Mouse (Mus musculus): Measurements from ENCODE around the gene Ism1. TPM values are rescaled to one million over a fixed set of nuclear protein-coding genes. Genes with fewer than 3 reads are reported as not detected.

Gene Ism1
- polyA plus RNA-seq, 1 experiment, result 0.36 TPM

DNA sequence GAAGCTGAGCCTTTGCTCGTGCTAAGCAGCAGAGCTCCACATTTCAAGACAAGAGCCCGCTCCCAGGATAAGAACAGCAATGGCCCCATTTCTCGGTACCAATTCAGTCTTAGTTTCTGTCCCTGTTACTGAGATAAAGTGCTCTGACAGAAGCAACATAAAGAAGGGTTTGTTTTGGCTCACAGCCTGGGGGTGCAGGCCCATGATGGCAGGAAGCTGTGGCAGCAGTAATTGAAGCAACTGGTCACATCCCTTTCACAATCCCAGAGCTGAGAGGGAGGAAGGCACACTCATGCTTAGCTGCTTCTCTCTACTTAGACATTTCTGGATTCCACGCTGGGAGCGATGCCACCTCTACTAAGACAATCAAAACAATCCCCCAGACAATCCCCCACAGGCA, 86.4 kb downstream of the Ism1 start:
- H3K36me3 ChIP-seq (ENCODE audit: control insufficient read depth, insufficient read depth, low read length), result no peaks in the 10 kb centered on the region
- no peak overlapping the region for H3K27ac ChIP-seq (ENCODE audit: control insufficient read depth, insufficient read depth, low read length)
- WGBS, result 77% methylated on average over 5 of the region's 5 CpGs
- no peak overlapping the region for H3K4me3 ChIP-seq (ENCODE audit: control insufficient read depth, insufficient read depth, low read length)
- H3K4me1 ChIP-seq (replicated peaks; ENCODE audit: control insufficient read depth, insufficient read depth, low read length), result no peaks in the 10 kb centered on the region
- no peaks in the 10 kb centered on the region for H3K27me3 ChIP-seq (ENCODE audit: control insufficient read depth, insufficient read depth, low read length)
- TF ChIP-seq CTCF (IDR thresholded peaks at IDR 0.05; ENCODE audit: borderline replicate concordance, control insufficient read depth, extremely low read depth, insufficient read depth, low read length, poor library complexity) (no peak), POLR2A (IDR thresholded peaks at IDR 0.05; ENCODE audit: control insufficient read depth, extremely low read depth, insufficient read depth, low read length, poor library complexity) (no peak)
- no peak for DNase-seq

DNA sequence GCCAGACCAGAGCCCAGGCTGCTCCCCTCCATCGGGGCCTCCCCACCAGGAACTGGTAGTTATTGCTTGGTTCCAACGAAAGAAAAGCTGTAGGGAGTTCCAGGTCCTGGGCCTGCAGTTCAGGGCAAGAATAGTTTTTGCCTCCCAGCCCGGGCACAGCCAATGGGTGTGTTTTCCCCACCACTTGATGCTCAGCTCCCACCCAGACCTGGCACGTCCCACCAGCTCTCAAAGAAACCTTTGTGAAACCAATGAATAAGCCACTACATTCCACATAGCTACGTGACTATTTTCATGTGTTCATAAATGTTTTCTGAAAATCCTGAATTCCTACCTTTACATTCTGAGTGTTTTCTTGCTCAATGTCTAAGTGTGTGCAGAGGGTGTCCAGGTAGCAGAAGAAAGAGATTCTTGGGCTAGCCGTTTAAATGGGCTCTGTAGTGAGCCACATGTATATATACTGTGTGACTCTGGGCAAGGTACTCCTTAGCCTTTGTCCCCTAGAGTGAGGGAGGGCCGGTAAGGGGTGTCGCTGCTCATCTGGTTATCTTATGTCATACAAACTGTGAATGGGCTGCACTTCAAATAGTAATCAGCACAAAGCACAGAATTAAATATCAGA, 97.1 kb downstream of the Ism1 start:
- Histone ChIP-seq H3K27me3 (ENCODE audit: control insufficient read depth, insufficient read depth, low read length) (no peaks in the 10 kb centered on the region), H3K4me1 (replicated peaks; ENCODE audit: control insufficient read depth, insufficient read depth, low read length) (peaks cover 4% of the 10 kb centered on the region), H3K4me3 (ENCODE audit: control insufficient read depth, insufficient read depth, low read length) (no peak overlapping the region), H3K27ac (ENCODE audit: control insufficient read depth, insufficient read depth, low read length) (no peak overlapping the region), H3K36me3 (ENCODE audit: control insufficient read depth, insufficient read depth, low read length) (no peaks in the 10 kb centered on the region)
- no peak for TF ChIP-seq POLR2A (IDR thresholded peaks at IDR 0.05; ENCODE audit: control insufficient read depth, extremely low read depth, insufficient read depth, low read length, poor library complexity)
- TF ChIP-seq CTCF (IDR thresholded peaks at IDR 0.05; ENCODE audit: borderline replicate concordance, control insufficient read depth, extremely low read depth, insufficient read depth, low read length, poor library complexity), result no peak
- 90% methylated on average over 8 of the region's 8 CpGs for WGBS
- DNase-seq, result no peak

DNA sequence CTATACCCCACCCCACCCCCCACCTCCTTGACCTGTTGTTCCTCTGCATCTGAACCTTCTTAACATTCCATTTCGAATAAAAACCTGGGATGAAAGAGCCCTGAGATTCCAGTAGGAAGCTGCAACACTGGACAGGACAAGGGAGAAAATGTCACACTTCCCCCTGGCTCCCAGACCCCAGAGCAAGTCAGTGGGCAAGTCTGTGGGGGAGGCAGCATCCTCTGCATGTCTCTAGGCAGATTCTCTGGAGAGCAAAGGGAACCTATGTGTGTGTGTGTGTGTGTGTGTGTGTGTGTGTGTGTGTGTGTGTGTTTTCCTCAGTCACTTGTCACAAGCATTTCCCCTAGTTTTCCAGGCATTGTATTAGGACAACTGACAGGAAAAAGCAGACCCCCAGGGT, 98.7 kb downstream of the Ism1 start:
- no peak for TF ChIP-seq CTCF (IDR thresholded peaks at IDR 0.05; ENCODE audit: borderline replicate concordance, control insufficient read depth, extremely low read depth, insufficient read depth, low read length, poor library complexity)
- no peak for TF ChIP-seq POLR2A (IDR thresholded peaks at IDR 0.05; ENCODE audit: control insufficient read depth, extremely low read depth, insufficient read depth, low read length, poor library complexity)
- no peaks in the 10 kb centered on the region for H3K27me3 ChIP-seq (ENCODE audit: control insufficient read depth, insufficient read depth, low read length)
- H3K27ac ChIP-seq (ENCODE audit: control insufficient read depth, insufficient read depth, low read length), result no peak overlapping the region
- H3K4me3 ChIP-seq (ENCODE audit: control insufficient read depth, insufficient read depth, low read length), result no peak overlapping the region
- peaks cover 4% of the 10 kb centered on the region for H3K4me1 ChIP-seq (replicated peaks; ENCODE audit: control insufficient read depth, insufficient read depth, low read length)
- DNase-seq, result no peak
- H3K36me3 ChIP-seq (ENCODE audit: control insufficient read depth, insufficient read depth, low read length), result no peaks in the 10 kb centered on the region
- 19% methylated on average over 1 of the region's 1 CpGs for WGBS

DNA sequence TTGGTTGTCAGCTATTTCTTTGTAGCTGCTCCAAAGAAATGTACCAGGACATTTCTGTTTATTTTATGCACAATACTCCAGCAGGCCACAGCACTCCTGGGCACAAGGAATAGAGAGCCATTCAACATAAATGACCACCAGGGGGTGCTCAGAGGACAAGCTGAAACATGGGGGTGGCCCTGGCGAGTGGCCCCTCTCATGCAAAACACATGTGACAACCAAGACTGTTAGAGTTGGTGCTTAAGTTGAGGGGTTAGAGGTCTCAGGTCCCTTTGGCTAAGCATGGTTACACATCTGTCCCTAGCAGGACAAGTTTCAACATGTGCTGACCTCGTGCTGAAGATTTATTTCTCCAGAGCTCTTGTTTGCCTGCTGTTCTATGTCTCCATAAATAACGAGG, 100.3 kb downstream of the Ism1 start:
- no peak overlapping the region for H3K27ac ChIP-seq (ENCODE audit: control insufficient read depth, insufficient read depth, low read length)
- TF ChIP-seq CTCF (IDR thresholded peaks at IDR 0.05; ENCODE audit: borderline replicate concordance, control insufficient read depth, extremely low read depth, insufficient read depth, low read length, poor library complexity) (peak; percentile 66; the same call in 1 of the 2 replicates), POLR2A (IDR thresholded peaks at IDR 0.05; ENCODE audit: control insufficient read depth, extremely low read depth, insufficient read depth, low read length, poor library complexity) (no peak)
- no peak overlapping the region for H3K4me3 ChIP-seq (ENCODE audit: control insufficient read depth, insufficient read depth, low read length)
- WGBS, result 48% methylated on average over 3 of the region's 3 CpGs
- peaks cover 4% of the 10 kb centered on the region for H3K4me1 ChIP-seq (replicated peaks; ENCODE audit: control insufficient read depth, insufficient read depth, low read length)
- H3K36me3 ChIP-seq (ENCODE audit: control insufficient read depth, insufficient read depth, low read length), result no peaks in the 10 kb centered on the region
- peak; percentile 59 for DNase-seq
- H3K27me3 ChIP-seq (ENCODE audit: control insufficient read depth, insufficient read depth, low read length), result no peaks in the 10 kb centered on the region

DNA sequence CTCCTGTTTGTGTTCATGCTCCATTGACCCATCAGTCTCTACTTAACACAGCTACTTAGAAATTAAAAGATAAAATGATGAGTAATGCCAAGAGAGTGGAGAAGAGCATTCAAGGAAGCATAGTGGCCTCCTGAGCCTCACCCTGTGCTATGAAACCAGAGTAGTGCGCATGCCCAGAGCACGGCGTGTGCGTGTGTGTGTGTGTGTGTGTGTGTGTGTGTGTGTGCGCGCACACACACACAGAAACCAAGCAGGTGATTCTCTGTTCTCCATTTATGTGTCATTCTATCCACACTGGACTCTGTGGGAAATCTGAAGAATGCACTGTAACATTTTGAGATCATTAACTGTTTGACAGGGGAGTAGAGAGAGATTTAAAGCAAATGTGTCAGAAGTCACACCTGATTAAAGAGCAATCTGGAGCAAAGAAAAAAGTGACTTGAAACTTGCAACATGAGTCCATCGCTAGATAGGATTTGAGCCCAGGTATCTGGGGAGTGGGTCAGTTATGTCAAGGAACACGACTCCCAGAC, 105.4 kb downstream of the Ism1 start:
- DNase-seq, result no peak
- WGBS, result 91% methylated on average over 8 of the region's 8 CpGs
- Histone ChIP-seq H3K27ac (ENCODE audit: control insufficient read depth, insufficient read depth, low read length) (no peak overlapping the region), H3K4me1 (replicated peaks; ENCODE audit: control insufficient read depth, insufficient read depth, low read length) (no peaks in the 10 kb centered on the region), H3K4me3 (ENCODE audit: control insufficient read depth, insufficient read depth, low read length) (no peak overlapping the region), H3K36me3 (ENCODE audit: control insufficient read depth, insufficient read depth, low read length) (no peaks in the 10 kb centered on the region), H3K27me3 (ENCODE audit: control insufficient read depth, insufficient read depth, low read length) (no peaks in the 10 kb centered on the region)
- no peak for TF ChIP-seq CTCF (IDR thresholded peaks at IDR 0.05; ENCODE audit: borderline replicate concordance, control insufficient read depth, extremely low read depth, insufficient read depth, low read length, poor library complexity)
- no peak for TF ChIP-seq POLR2A (IDR thresholded peaks at IDR 0.05; ENCODE audit: control insufficient read depth, extremely low read depth, insufficient read depth, low read length, poor library complexity)

DNA sequence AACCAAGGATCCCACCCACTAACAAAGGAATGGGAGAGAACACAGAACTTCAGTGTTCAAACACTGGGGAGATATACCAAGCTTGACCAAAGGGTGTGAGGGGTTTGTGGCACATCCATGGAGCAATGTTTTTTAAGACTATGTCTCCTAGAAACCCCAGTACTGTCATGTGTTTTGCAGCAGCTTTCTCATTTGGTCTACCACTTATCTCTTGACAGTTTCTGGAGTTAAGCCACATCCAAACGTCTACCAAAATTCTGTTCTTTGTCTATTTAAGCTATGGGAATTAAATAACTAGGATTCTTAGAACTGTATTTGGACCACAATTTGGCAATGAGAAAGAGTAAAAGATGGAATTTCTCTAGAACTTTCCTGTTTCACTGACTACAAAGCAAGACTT, 106.5 kb downstream of the Ism1 start:
- DNase-seq, result no peak
- Histone ChIP-seq H3K27me3 (ENCODE audit: control insufficient read depth, insufficient read depth, low read length) (no peaks in the 10 kb centered on the region), H3K4me3 (ENCODE audit: control insufficient read depth, insufficient read depth, low read length) (no peak overlapping the region), H3K36me3 (ENCODE audit: control insufficient read depth, insufficient read depth, low read length) (no peaks in the 10 kb centered on the region), H3K27ac (ENCODE audit: control insufficient read depth, insufficient read depth, low read length) (no peak overlapping the region), H3K4me1 (replicated peaks; ENCODE audit: control insufficient read depth, insufficient read depth, low read length) (no peaks in the 10 kb centered on the region)
- TF ChIP-seq POLR2A (IDR thresholded peaks at IDR 0.05; ENCODE audit: control insufficient read depth, extremely low read depth, insufficient read depth, low read length, poor library complexity), result no peak
- TF ChIP-seq CTCF (IDR thresholded peaks at IDR 0.05; ENCODE audit: borderline replicate concordance, control insufficient read depth, extremely low read depth, insufficient read depth, low read length, poor library complexity), result no peak
- WGBS, result 77% methylated on average over 1 of the region's 1 CpGs
